Mouse (Mus musculus) MEL-GATA-1-ER (cell line): ENCODE results near the gene Tom1l2.

Experiments
- DNase-seq: peaks from one replicate; pipeline ENCODE4 v3.0.0-alpha.2; 2012; ENCODE audit warnings: low read depth; ENCODE audit errors: extremely low read depth

Gene Tom1l2

GRCm38 (mm10) chr11:60346537-60346936 is 6.2 kb downstream of the Tom1l2 start:
- DNase-seq: no peak

- DNase-seq: no peak
These were observed 6.8 kb downstream of the Tom1l2 start for GRCm38 (mm10) chr11:60345868-60346267.

- DNase-seq: no peak
These were observed 13.3 kb downstream of the Tom1l2 start for GRCm38 (mm10) chr11:60339361-60339760.

GRCm38 (mm10) chr11:60338291-60338690 is 14.4 kb downstream of the Tom1l2 start:
- DNase-seq: no peak

- DNase-seq: no peak
These were observed 16.9 kb downstream of the Tom1l2 start for GRCm38 (mm10) chr11:60335771-60336170.

- DNase-seq: no peak
These were observed 18.6 kb downstream of the Tom1l2 start for GRCm38 (mm10) chr11:60334124-60334523.

- DNase-seq: no peak
These were observed 19.2 kb downstream of the Tom1l2 start for GRCm38 (mm10) chr11:60333461-60333860.

- DNase-seq: no peak
These were observed 22.2 kb downstream of the Tom1l2 start for GRCm38 (mm10) chr11:60330551-60330950.

GRCm38 (mm10) chr11:60323731-60324130 is 29.0 kb downstream of the Tom1l2 start:
- DNase-seq: no peak

GRCm38 (mm10) chr11:60321438-60321837 is 31.3 kb downstream of the Tom1l2 start:
- DNase-seq: no peak

- DNase-seq: no peak
These were observed 32.2 kb downstream of the Tom1l2 start for GRCm38 (mm10) chr11:60320426-60321037.

- DNase-seq: no peak
These were observed 33.2 kb downstream of the Tom1l2 start for GRCm38 (mm10) chr11:60319257-60320066.

GRCm38 (mm10) chr11:60318716-60319115 is 34.0 kb downstream of the Tom1l2 start:
- DNase-seq: no peak

GRCm38 (mm10) chr11:60317376-60318102 is 35.2 kb downstream of the Tom1l2 start:
- DNase-seq: no peak

- DNase-seq: no peak
These were observed 35.8 kb downstream of the Tom1l2 start for GRCm38 (mm10) chr11:60316883-60317282.

- DNase-seq: no peak
These were observed 36.5 kb downstream of the Tom1l2 start for GRCm38 (mm10) chr11:60316250-60316649.

- no peak for DNase-seq
These were observed 41.5 kb downstream of the Tom1l2 start for GRCm38 (mm10) chr11:60311025-60311854.

GRCm38 (mm10) chr11:60309875-60310274 is 42.8 kb downstream of the Tom1l2 start:
- DNase-seq: no peak

- no peak for DNase-seq
These were observed 44.1 kb downstream of the Tom1l2 start for GRCm38 (mm10) chr11:60308506-60309116.

- DNase-seq: no peak
These were observed 44.6 kb downstream of the Tom1l2 start for GRCm38 (mm10) chr11:60308061-60308460.

GRCm38 (mm10) chr11:60307375-60307825 is 45.3 kb downstream of the Tom1l2 start:
- peak; percentile 28 for DNase-seq
